Mouse (Mus musculus) lung, postnatal 36 days (tissue): Measurements from ENCODE around the gene 6030445D17Rik.

Experiments
- DNase-seq: peaks from one replicate; pipeline ENCODE4 v3.0.0; 2022; ENCODE audit warnings: mixed read lengths

Gene 6030445D17Rik

DNA sequence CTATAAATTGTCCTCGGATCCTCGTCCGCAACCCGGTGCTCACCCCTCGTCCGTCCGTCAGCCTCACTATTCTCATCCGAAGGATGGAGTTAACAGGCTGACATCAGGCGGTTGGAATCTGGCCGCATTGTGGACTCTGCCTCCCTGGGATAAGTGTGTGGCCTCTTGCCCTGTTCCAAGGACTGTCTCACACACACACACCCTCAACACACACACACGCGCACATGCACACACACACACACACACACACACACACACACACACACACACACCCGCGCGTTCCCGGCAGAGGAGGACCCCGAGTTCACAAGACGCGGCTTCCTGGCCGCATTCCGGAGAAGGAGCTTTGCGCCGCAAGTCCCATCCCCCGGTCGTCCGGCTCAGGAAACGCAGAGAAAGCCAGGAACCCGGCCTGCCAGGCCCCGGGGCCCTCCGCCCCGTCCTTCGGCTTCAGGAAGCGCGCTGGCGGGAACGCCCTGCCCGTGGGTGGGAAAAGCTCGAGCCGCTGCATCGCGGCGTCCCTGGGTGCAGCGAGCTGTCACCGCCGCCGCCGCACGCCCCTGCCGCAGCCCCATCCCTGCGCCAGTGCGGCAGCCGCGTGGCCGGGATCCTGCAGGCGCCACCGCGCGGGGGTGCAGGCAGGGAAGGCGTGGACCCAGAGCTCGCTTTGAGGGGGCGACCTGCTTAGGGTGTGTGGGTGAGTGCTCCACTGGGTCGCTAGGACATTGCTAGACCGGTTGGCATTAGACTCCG lies at the start of gene 6030445D17Rik:
TSS of gene 6030445D17Rik (plus strand) at position 165 of the 753 bp plus-strand sequence.
- DNase-seq: peak; percentile 91

DNA sequence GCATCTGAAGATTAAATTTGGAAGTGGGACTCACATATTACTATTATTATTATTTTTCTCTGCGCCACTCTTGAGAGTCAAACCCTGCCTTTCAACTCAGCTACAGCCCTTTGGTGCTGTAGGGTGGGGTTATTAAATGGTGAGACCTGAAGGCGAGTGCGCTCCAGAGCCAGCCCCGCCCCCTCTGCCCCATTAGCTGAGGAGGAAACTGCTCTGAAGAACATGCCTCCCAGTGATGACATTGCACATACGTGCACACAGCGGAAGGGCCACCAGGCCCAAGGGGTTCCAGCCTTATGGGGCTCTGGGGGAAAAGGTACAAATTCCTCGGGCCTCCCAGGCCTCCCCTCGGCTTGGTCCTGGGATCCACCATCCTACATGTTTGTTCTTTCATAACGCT lies 46.6 kb upstream of the 6030445D17Rik start:
- DNase-seq: no peak

DNA sequence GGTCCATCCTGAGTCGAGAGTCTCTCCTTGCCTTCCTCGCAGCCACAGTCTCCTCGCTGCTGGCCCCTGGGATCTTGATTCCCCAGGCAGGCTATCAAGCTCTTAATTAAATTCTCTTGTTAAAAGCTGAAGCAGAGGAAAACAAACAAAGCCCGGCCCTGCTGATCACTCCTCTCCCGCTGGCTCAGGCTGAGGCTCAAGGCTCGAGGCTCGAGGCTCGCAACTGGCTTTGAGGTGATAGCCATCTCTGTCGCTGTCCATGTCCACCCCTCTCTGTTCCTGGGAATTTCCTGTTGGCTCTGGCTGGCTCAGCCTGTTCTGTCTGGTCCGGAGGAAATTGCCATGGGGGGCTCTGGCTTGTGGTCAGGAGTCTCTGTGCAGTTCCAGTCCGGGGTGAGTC lies 43.1 kb upstream of the 6030445D17Rik start:
- DNase-seq: peak; percentile 56

DNA sequence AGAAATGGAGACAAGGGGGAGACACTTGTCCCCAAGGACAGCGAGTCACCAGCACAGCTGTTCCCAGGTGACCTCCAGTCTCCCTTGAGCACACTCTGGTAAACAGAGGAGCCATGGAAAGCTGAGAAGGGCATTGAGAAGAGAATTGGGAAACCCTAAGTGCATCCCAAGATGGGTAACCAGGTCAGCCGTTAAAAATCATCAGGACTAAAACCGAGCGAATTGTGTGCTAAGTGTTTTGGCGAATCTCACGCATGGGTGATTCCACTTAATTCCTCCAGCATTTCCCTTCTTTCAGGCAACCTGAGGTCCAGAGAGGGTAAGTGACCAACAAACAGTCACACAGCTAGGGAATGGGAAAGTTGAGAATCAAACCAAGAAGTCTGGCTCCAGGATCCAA lies 42.7 kb upstream of the 6030445D17Rik start:
- no peak for DNase-seq

DNA sequence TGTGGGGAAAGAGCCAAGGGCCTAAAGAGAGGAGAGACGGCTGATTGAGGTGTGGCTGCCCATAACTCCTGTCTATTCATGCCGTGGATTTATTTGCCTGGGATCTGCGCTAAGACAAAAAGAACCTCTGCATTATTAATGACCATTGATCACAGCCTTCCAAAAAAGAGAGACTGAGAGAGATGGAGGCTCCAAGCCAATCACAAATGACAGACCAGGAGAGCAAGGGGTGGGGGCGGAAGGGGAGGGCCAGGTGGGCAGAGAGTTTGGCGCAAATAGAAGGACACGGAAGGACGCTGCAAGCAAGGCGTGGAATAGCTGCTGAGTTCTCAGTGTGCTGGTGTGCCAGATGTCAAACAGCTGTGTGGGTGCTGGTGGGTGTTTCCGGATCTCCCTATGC lies 38.8 kb upstream of the 6030445D17Rik start, which contains the start of gene Htr1d:
TSS of gene Htr1d (plus strand) at position 301 of the 400 bp plus-strand sequence.
- DNase-seq: no peak

DNA sequence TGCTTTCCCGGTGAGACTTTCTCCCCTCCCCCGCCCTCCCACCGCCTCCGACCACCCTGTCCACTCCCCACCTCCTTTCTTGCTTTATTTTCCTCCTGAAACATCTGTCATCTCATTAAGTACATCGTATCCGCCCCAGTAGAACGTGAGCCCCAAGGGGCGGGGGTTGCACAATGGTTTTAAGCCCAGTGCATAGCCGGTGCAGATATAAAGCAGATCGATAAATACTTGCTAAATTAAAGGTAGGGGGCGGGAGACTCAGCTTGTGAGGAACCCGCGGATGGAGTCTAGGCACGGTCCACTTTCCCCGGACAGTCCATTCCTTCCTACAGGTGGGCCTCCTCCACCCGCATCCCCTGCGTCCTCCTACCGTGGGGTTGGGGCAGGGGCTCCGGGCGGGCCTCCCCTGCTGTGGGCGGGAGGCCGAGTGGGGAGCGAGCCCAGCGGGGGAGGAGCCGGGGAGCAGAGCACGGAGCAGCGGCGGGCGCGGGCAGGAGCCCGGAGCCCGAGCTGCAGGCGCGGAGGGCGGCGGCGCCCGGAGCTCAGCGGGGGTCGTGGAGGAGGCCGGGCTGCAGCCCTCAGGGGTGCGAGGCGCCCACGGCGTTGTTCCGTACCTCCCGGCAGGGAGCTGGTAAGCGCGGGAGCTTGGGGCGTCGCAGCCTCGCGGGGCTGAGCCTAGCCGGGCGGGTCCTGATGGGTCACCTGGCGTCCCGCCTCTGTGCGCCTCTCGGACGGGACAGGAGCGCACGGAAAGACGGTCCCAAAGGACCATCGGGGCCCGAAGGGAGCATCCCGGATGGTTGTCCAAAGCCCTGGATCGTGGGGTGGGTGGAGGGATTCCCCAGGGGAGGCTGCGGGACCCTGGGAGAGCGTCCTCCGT lies 37.7 kb upstream of the 6030445D17Rik start:
- DNase-seq: no peak

DNA sequence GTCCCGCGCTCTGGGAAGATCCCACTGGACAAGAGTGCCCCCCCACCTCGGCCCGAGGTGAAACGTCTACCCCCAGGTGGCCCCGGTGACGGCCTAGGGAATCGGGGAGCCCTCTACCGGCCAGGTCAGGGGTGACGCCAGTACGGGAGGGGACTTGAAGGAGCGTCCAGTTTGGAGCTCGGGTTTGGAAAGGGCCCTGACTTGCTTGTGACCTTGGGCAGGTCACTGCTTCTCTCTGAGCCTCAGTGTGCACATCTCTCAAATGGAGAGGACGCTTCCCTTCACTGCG lies 37.1 kb upstream of the 6030445D17Rik start:
- peak; percentile 40 for DNase-seq

DNA sequence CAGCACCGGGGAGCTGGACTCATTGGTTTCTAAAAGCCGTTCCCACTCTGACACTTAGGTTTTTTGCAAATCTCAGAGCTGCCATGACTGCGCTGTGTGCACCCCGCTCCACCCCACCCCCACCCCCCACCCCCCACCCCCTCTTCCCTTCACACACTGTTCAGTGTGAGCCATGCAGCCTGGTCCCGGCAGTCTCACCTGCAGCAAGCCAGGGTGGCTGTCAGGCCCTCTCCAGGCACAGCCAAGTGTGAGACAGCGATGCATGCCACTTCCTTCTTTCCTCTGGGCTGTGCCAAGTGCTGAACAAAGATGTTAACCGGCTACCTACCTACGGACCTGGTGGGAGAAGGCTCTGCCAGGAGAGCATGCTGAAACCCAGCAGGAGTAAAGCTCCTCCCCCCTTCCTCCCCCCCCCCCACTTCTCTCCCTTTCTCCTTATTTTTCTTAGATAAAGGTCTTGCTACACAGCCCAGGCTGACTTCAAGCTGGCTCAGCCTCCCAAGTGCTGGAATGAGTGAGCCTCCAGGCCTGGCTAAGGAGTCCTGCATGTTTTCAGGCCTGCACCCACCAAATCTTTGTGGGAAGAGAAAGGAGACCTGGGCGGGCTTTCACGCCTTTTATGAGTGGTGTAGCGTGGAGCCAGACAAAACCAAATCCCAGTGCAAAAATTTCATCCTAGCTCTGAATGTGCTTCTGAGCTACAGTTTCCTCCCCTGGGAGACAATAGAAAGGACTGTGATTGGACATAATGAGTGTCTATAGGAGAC lies 31.3 kb upstream of the 6030445D17Rik start:
- DNase-seq: no peak

DNA sequence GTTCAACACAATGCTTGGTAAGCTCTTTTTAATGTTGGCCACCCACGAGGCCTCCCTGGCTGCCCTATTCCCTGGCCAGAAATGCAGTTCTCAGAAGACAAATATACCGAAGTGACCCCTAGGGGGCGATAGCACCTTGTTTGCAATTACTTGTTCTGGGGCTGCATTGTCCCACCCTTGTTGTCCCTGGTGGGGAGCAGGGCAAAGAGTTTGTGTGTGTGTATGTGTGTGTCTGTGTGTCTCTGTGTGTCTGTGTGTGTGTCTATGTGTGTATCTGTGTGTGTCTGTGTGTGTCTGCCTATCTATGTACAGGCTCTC lies 30.7 kb upstream of the 6030445D17Rik start:
- DNase-seq: peak; percentile 83

DNA sequence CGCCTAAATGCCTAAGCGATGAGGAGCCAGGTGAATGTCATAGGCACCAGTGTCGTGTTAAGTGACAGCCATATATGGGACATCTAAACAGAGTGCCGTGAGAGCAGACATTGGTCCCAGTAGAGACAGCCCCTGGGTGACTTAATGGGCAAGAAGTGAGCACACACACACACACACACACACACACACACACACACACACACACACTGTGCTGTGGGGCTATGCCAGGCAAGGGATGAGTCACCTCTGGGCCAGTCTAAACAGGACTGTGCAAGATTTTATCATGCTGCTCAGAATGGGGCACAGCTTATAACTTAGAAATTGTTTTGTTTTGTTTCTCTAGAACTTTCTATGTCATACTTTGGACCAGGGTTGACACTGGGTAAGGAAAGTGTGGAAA lies 28.0 kb upstream of the 6030445D17Rik start:
- DNase-seq: no peak

DNA sequence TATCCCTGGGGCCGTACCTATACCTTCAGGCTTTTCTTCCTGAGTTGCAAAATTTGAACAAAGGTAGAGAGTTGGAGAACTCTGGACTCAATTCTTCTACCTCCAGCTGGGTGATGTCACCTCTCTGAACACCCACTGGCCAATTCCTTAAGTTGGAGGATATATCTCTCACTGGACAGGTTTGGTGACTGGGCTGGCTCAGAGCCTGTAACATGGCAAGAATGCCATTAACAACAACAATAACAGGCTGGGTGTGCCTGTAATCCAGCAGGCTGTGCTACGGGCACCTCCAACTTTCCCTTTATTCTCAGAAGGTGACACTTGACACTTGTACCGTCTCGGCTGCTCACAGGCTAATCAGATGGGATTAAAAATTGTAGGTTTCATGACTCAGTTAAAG lies 22.9 kb upstream of the 6030445D17Rik start:
- no peak for DNase-seq

DNA sequence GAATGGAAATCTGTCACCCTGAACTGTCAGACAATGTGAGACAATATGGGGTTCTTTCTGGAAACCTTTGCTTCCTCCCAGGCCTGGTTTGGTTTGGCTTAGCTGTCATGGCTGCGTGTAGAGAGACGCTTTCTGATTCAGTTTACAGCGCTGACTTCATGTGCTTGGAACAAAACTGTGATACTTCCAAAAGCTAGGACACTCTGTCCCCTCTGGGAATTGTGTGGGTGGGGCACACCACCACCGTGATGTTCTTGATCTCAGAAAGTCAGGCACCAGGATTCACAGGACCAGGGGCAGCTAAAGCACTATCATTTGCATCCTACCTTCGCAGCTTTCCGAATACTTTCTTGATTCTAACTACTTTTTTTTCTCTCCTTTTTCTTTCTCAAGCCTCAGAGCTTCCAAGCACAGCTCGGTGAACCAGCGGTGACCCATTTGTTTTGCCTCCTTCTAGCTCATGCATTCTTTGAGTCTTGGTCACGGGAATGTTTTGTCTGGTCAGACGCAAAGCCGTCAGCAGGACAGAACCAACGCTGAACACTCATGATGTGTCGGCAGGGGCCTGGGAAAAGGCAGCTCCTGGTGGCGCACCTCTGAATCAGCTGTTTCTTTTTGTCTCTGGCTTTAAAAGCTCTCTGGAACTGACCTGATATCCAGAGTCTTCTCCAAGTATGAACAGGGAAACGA lies 20.6 kb upstream of the 6030445D17Rik start:
- peak; percentile 15 for DNase-seq

DNA sequence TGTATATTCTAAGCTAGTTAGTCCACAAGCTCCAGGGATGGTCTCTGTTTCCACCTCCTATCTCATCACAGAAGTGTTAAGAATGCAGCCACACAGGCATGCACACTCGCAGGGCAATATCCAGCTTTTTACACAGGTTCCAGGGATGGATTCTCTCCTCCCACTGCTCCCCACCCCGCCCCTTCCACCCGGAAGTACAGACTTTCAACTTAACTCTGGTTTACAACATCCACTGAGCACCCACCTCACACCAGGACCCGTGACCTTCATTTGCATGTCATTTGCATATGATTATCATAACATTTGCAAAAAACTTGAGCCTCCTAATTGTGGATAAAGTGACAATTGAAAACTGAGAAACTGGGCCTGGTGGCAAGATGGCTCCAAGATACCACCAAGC lies 17.5 kb upstream of the 6030445D17Rik start:
- DNase-seq: no peak

DNA sequence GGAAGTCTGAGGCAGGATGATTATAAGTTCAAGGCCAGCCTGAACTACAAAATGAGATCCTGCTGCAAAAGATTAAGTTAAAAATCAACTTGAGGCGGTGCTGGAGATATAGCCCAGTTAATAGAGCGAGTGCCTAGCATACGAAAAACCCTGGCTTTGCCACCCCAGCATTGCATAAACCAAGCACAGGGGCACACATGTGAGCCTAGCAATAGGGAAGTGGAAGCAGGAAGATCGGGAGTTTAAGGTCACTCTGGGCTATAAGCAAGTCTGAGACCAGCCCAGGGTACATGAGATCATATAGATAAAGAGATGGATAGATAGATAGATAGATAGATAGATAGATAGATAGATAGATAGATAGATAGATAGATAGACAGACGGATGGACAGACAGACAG lies 12.3 kb upstream of the 6030445D17Rik start:
- peak; percentile 22 for DNase-seq

DNA sequence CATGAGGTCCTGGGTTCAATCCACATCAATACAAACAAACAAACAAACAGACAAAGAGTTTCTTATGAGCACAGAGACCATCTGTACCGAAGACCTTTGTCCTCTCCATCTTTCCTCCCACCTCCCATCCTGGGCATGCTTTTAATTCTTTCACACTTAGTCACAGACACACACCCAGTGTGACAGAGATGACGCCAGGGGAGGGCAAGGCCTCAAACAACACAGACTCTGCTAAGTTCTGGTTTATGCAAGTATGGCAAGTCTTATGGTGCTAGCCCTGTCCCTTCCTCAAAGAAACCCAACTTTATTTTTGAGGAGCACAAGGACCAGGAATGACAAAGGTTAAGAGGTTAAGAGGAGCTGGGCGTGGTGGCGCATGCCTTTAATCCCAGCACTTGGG lies 11.8 kb upstream of the 6030445D17Rik start:
- no peak for DNase-seq

DNA sequence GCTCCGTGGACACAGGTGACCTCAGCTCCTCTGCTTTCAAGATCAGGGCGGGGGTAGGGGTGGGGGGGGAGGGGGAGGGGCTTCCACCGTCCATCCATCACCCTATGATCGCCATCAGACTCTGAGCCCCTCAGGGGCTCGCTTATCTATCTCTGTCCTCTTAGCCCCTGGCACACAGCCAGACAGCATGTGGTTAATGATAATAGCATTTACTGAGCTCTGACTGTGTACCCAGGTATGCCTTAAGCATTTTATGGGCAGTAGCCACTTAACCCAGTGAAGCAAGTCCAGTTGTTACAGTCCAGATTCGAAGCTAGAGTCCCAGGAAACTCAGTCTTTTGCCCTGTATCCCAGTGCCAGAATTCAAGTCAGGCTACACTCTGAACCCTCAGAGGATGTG lies 10.5 kb upstream of the 6030445D17Rik start:
- peak; percentile 26 for DNase-seq

DNA sequence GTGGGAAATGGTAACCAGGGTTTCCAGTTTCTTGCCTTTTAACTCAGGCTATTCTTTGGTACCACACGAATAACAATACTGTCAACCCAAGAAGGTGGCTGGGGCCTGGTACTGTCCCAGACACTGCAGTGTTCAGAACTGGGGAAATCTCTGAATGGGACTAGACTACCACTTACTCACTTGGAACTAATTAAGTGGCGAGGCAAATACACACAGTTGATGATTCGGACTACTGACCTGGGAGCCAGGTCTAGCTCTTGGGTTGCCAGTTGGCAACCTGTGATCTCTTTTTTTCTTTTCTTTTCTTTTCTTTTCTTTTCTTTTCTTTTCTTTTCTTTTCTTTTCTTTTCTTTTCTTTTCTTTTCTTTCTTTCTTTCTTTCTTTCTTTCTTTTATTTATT lies 9.8 kb upstream of the 6030445D17Rik start:
- no peak for DNase-seq

DNA sequence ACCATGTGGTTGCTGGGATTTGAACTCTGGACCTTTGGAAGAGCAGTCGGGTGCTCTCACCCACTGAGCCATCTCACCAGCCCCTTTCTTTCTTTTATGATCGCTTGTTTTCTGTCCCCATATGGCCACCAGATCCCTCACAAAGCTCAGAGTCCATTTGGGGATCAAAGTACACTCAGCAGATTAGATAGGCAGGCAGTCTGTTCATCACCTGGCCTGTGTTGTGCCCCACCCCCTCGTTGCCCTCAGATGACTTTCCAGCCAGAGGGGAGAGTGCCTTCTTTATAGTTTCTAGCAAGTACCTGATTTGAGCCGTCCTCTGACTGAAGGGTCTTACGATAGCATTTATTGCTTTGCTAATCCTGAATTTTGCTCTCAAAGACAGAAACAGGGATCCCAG lies 9.3 kb upstream of the 6030445D17Rik start:
- no peak for DNase-seq

DNA sequence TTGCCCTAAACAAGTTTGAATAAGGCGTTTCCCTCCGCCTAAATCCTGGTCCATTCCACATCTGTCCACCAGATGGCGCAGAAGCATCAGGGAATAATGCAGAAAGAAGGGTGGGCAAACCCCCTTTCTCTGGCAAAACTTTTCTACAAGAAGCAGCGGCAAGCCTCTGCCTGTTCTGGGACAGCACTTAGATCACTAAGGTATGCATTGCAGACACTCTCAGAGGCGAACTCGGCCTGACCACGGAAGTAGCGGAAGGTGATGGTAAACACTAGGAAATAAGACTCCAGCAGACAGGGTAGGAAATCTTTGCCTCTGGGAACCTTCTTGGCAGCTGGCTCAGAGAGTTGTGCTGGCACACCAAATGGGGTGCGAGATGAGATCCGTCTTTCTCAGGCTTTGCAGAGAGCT lies 7.2 kb upstream of the 6030445D17Rik start:
- peak; percentile 88 for DNase-seq

DNA sequence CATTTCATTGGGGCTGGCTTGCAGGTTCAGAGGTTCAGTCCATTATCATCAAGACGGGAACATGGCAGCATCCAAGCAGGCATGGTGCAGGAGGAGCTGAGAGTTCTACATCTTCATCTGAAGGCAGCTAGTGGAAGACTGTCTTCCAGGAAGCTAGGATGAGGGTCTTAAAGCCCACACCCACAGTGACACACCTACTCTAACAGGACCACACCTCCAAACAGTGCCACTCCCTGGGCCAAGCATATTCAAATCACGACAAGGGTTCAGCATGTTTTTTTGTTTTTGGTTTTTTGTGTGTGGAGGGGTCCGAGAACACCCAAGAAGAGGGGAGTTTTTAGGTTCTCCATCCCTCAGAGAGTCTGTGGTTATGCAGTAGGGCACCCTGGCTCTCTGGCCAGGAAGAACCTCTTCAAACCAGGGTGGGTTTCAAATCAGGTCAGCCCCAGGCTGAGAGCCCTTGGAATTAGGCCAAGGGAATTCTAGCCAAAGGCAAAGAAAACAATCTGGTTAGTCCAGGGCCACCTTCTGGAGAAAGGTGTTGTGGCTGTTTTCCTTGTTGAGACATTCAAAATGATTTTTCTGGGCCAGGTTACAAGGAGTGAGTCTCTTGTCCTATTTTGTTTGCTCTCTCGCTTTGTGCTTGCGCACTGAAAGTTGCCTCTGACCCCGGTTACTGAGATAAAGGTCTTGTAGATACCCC lies 5.4 kb upstream of the 6030445D17Rik start:
- DNase-seq: no peak

DNA sequence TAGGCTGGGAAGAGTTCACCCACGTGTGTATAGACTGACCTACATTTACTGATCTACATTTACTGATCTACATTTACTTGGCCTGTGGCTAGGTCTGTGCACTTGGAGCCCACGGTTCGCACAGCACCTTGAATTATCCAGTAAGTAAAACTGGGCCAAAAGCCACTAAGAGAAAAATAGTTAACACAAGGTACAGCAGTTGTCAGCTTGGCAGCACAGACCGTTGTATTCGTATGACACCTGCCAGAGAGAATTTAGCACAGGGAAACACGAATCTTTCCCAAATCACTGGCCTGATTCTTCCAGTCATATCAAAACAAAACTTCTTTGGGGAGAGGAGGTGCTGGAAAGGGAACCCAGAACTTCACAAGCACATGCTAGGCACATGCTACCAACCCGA lies 3.8 kb upstream of the 6030445D17Rik start:
- no peak for DNase-seq

DNA sequence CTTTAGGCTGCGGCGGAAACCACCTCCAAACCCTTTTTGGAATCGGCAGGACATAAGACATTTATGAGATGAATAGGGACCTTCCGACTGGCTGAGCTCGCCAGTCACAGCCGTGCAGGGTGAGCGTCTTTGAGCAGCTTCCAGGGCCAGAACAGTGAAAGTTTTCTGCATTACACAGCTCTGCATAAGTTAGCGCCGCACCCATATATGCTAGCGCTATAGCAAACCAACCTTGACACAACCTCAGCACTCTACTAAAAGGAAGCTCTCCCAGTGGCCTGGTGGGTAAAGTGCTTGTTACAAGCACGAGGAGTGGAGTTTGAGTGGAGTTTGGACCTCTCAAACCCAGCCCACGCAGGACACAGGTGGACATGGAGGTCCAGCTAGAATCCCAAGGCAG lies 2.8 kb upstream of the 6030445D17Rik start:
- DNase-seq: no peak
